Mouse (Mus musculus) T-helper 1 cell (primary cell): ENCODE results near the gene P2rx1.

Experiments
- in situ Hi-C: fragments of 300-600 bp; cut with MboI, MseI; formaldehyde crosslinking; loops from one replicate; pipeline ENCODE4 v1.15.1; 2025; ENCODE audit warnings: high pct_unique_total_duplicates

Gene P2rx1

GRCm38 (mm10) chr11:72987807-72988206 lies 11.1 kb upstream of the P2rx1 start:
- in situ Hi-C loops = no loop called here

GRCm38 (mm10) chr11:72989044-72989443 lies 9.9 kb upstream of the P2rx1 start:
- in situ Hi-C loops = no loop called here

GRCm38 (mm10) chr11:72990688-72991087 lies 8.2 kb upstream of the P2rx1 start:
- in situ Hi-C loops = no loop called here

- in situ Hi-C loops = no loop called here
These were observed 6.9 kb upstream of the P2rx1 start for GRCm38 (mm10) chr11:72991961-72992360.

GRCm38 (mm10) chr11:72996346-72996745 lies 2.6 kb upstream of the P2rx1 start:
- in situ Hi-C loops = no loop called here

GRCm38 (mm10) chr11:72996781-72997180 lies 2.1 kb upstream of the P2rx1 start:
- in situ Hi-C loops = no loop called here

GRCm38 (mm10) chr11:72997529-72998326 lies 1.2 kb upstream of the P2rx1 start:
- in situ Hi-C loops = no loop called here

- in situ Hi-C loops = loop anchor here (10.0 kb wide), 1 partner anchor 86 kb away; no protein-coding TSS in a partner anchor
These were observed 2.1 kb downstream of the P2rx1 start for GRCm38 (mm10) chr11:73001029-73001428.

GRCm38 (mm10) chr11:73006377-73006776 lies 7.5 kb downstream of the P2rx1 start:
- in situ Hi-C loops = loop anchor here (10.0 kb wide), 1 partner anchor 92 kb away; no protein-coding TSS in a partner anchor

- in situ Hi-C loops = loop anchor here (10.0 kb wide), 1 partner anchor 92 kb away; no protein-coding TSS in a partner anchor
These were observed 8.2 kb downstream of the P2rx1 start for GRCm38 (mm10) chr11:73007113-73007512.

GRCm38 (mm10) chr11:73007698-73008481 lies 9.0 kb downstream of the P2rx1 start:
- in situ Hi-C loops = loop anchor here (10.0 kb wide), 1 partner anchor 93 kb away; no protein-coding TSS in a partner anchor

- in situ Hi-C loops = loop anchor here (10.0 kb wide), 1 partner anchor 94 kb away; no protein-coding TSS in a partner anchor
These were observed 9.9 kb downstream of the P2rx1 start for GRCm38 (mm10) chr11:73008826-73009225.

- in situ Hi-C loops = loop anchor here (5.0 to 10.0 kb wide), 2 partner anchors 95 to 98 kb away; no protein-coding TSS in a partner anchor
These were observed 10.8 kb downstream of the P2rx1 start for GRCm38 (mm10) chr11:73009531-73010274.

- in situ Hi-C loops = loop anchor here (5.0 kb wide), 1 partner anchor 93 kb away; no protein-coding TSS in a partner anchor
These were observed 15.1 kb downstream of the P2rx1 start for GRCm38 (mm10) chr11:73013981-73014380.

GRCm38 (mm10) chr11:73014831-73015344 lies 16.0 kb downstream of the P2rx1 start:
- in situ Hi-C loops = loop anchor here (5.0 kb wide), 1 partner anchor 92 kb away; no protein-coding TSS in a partner anchor

GRCm38 (mm10) chr11:73015391-73016102 lies 16.6 kb downstream of the P2rx1 start:
- in situ Hi-C loops = no loop called here

GRCm38 (mm10) chr11:73016103-73016420 lies 17.2 kb downstream of the P2rx1 start:
- in situ Hi-C loops = no loop called here

GRCm38 (mm10) chr11:73018471-73019146 lies 19.7 kb downstream of the P2rx1 start, which contains the start of gene Camkk1:
Gene Camkk1 (plus strand): TSS chr11:73019008.
- in situ Hi-C loops = no loop called here

- in situ Hi-C loops = no loop called here
These were observed 20.4 kb downstream of the P2rx1 start for GRCm38 (mm10) chr11:73019147-73019795.
